Mouse (Mus musculus): ENCODE data around the gene 1700006A11Rik.
A peak's percentile ranks its signal among the peaks of the same experiment; 100 is the strongest.
"Not testable (repeated sequence)": the region's sequence is repeated elsewhere in the genome, so short reads cannot be mapped to it uniquely, and the experiment has no call there.

The 1700006A11Rik gene

DNA sequence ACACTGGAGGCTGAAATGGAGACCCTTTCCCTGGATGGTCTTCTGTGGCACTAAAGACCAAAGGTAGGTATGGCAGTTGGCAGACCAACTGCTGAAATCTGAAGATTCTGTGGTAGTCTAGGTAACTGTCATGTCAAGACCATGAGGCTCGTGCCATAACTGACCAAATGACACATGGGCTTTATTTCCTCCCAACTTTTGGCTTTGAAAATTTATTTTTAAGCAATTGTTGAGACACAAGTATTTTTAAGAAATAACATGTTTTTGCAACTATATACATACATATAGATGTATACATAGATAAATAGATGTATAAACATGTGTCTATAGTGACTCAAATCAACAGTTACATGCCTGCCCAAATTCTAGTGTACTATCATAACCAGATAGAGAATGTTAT, at the start of gene 1700006A11Rik:
Gene 1700006A11Rik, minus strand, starts transcription at position 101 of the 400 bp plus-strand sequence.
- DNase-seq (ENCODE audit: low spot score): no peak

DNA sequence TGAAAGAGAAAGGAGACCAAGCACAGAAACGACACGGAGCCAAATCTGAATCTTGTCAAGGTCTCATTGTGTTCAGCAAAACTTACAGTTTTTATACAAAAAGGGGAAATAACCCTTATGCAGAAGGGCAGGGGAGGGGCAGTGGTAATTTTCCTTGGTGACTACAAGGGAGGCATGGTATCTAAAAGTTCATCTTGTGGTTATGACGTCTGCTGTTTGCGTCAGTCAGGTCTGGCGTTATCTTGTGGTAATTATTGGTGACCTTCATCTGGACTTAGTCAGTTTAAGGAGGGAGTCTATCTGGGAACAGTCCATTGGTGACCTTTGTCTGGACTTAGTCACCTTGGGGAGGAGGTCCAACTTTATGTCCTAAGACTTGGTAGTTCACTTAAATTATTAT, 48.5 kb upstream of the 1700006A11Rik start:
- DNase-seq (ENCODE audit: low spot score): not testable (repeated sequence)

DNA sequence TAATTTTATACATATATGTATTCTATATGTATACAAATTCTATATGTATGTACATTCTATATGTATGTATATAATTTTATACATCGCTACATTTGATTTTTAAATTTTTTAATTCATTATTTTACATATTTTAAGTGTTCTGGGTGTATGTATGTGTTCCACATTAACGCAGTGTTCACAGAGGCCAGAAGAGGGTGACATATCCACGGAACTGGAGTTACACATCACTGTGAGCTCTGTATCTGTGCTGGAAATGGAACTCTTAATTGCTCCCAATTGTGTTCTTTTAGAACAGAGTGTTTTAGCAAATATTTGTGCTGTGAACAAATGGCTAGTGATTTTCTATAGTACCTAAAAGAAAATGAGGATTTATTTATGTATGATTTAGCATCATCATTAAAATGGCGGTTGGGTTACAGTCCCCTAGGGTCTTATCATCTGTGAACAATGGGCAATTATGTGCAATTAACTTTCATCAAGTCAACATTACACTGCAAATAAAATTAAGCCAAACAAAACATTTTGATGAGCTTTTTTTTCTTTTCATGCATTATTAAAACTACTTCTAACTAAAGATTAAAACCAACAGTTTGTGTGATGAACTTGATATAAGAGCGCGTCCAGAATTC, 40.4 kb upstream of the 1700006A11Rik start:
- no peak for DNase-seq (ENCODE audit: low spot score)

DNA sequence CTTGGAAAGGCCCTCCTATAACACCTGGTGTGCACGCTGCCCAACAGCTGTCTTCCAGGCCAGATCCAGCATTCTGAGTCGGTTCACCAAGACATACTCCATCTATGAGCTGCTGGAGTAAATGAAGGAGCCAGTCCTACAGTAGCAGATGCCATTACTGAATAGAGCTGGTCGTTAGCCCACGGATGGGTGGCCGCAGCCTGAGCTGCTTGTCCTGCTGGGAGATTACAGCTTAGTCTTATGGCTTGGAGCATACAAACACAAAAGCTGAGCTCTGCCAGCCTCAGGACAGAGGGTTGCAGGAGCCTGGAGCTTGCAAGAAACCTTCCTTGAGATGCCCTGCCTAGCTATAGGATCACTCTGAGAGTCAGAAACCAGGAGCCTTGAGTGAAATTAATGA, 33.6 kb downstream of the 1700006A11Rik start:
- DNase-seq (ENCODE audit: low spot score): no peak

DNA sequence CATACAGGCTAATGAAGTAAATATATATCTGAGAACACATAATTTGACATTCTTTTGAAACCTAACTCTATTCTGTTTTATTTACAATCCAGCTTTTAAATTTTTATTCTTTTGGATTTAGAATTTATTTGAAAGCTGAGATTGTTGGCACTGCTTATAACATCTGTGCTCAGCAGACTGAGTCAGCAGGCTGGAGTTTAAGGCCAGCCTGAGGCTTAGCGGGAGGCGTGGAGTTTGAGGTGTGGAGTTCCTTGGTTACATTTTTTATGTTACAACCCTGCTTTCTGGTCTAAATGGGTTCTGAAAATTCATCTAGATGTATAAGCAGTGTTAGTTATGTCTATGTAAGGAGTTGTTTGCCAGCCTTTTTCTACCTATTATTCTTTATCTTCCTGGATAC, 35.7 kb downstream of the 1700006A11Rik start:
- no peak for DNase-seq (ENCODE audit: low spot score)

DNA sequence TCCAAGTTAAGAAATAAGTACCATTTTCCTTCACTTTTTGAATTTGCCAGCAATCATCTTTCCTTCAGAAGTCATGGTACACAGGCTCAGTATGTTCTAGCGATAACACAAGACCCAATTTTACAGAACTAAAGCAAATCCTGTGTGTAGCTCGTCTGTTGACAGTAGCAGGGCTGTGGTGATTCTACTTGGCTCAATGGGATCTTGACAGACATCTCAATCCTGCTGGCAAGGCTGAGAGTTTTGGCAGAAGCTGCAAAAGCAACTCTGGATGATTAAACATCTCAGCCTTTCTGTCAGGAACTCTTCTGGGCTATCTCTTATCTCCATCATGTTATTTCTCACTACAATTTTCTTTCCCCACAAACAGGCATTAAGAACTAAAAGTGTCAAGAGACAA, 36.2 kb downstream of the 1700006A11Rik start:
- no peak for DNase-seq (ENCODE audit: low spot score)

DNA sequence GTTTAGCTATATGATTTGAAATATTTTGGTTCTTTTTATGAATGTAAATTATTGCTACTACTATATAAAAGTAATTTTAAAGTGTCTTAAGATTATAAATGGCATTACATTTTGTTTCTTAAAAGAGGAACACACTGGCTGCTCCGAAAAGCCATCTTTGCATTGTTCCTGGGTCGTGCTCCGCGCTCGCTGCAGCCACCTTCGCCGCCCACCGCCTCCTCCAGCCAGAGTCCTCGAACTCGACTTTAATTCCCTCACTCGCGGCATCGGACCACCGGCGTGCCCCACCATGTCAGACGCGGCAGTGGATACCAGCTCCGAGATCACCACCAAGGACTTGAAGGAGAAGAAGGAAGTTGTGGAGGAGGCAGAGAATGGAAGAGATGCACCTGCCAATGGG, 40.5 kb downstream of the 1700006A11Rik start:
- DNase-seq (ENCODE audit: low spot score): not testable (repeated sequence)

DNA sequence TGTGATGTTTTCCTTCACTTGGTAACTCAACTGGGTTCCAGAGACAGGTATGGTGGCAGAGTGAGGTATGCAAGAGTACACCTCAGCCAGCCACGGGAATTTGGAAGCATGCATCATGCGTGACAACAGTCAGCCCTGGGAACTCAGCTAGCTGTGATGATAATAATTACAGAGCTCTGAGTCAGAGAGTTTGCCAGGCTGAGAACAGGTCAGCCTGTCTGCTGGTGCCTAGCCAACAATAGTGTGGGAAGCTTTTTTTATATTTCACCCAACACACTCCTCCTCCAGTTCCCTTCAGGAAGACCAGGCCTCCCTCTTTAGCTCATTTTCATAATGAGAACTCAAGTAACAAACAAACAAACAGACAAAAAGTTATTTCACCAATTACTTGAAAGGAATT, 53.8 kb downstream of the 1700006A11Rik start:
- no peak for DNase-seq (ENCODE audit: low spot score)

DNA sequence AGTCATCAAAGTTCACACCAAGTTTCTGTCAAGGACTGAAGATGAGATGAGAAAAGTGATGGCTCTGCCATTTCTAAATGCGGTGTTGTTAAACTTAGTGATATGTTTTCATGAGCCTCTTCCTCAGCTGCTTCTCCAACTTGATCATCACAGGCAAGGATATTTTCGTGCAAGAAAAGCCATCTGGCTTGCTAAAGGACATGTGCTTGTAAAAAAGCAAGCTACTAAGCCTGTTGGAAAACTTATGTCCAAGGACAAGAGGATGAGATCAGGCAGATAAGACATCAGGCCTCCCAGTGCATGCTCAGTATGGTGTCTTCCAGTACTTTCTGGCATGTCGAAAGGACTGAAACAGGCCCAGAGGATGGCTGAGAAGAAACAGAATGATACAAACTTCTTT, 68.3 kb downstream of the 1700006A11Rik start:
- peak; percentile 6 for DNase-seq (ENCODE audit: low spot score)

All from layer of hippocampus, adult 11-12 months (tissue).